Mouse (Mus musculus) ES-Bruce4 (cell line): ENCODE results near the gene Fgfr2.

Experiments used
- CTCF ChIP-seq: IDR thresholded peaks from one replicate; pipeline ENCODE4 v1.8.1; 2011; ENCODE audit warnings: low read depth, low read length
- EP300 ChIP-seq: IDR thresholded peaks from 2 replicates; pipeline ENCODE4 v1.6.1; 2011; ENCODE audit warnings: low read depth, low read length; ENCODE audit not compliant: insufficient read depth
- POLR2A ChIP-seq: IDR thresholded peaks from one replicate; pipeline ENCODE4 v1.8.1; 2011; ENCODE audit warnings: low read length; ENCODE audit not compliant: insufficient read depth

DNA sequence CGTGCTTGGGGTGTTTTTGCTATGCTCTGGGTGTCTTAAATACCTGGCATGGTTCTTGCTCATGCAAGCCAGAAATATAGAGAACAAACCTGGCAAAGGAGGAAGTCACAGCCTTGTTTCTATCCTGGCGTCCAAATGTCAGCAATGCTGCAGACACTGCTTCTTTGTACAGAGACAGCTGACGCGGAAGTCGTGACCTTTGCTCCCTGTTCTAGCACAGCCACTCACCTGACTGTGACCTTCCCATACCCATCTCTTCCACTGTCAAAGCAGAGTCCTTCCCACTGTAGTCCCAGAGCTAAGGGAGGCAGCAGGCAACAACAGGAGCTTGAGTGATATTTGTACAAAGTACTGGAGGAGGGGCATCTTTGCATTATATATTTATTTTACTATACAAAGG lies 533.5 kb downstream of the Fgfr2 start:
- no peak for TF ChIP-seq CTCF
- TF ChIP-seq POLR2A, result no peak
- no peak for TF ChIP-seq EP300
